Mouse (Mus musculus) urinary bladder, postnatal 25 days (tissue): ENCODE results near the gene Dbr1.
"Not testable (repeated sequence)": the region's sequence is repeated elsewhere in the genome, so short reads cannot be mapped to it uniquely, and the experiment has no call there.

Experiments
- DNase-seq: peaks from one replicate; pipeline ENCODE4 v3.0.0; 2022; ENCODE audit warnings: low spot score

The Dbr1 gene

GRCm38 (mm10) chr9:99575677-99576480, at the start of gene Dbr1:
TSS of gene Dbr1 (plus strand) at chr9:99575799.
- DNase-seq, result peak; percentile 92

GRCm38 (mm10) chr9:99531865-99532264, 43.7 kb upstream of the Dbr1 start:
- DNase-seq, result no peak

- no peak for DNase-seq
Observed at GRCm38 (mm10) chr9:99546259-99546658, 29.3 kb upstream of the Dbr1 start.

DNA sequence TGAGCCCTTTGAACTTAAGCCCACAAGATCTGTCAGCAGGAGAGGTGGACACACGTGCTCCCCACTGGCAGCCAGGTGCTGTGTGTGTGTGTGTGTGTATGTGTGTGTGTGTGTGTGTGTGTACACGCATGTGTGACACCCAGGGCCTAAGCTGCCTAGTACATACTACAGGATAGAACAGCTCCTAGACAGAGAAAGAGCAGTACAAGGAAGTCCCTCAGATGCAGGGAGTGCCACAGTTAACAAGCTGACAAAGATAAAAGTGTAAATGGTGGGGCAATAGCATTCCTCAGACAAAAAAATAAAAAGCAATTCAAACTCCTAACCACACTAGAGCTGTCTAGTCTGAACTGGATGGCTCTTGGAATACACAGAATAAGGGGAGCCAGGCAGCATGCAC, 23.5 kb upstream of the Dbr1 start:
- DNase-seq, result no peak

GRCm38 (mm10) chr9:99553049-99553448, 22.6 kb upstream of the Dbr1 start:
- DNase-seq, result no peak

DNA sequence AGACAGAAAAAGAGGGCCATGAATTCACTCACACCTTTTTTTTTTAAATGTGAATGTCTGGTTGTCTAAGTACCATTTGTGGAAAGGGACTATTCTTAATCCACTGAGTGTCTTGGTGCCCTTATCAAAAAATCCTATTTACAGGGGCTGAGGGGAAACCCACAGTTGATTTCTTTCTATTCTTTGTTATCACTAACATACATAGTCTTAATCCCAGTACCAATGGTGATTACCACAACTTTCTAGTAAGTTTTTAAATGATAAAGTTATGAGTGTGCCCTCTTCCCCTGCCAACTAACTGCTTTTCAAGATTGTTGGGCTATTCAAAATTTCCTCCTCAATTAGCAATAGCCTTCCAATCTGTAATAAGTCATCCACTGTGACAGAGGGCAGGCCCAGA, 21.5 kb upstream of the Dbr1 start:
- no peak for DNase-seq

DNA sequence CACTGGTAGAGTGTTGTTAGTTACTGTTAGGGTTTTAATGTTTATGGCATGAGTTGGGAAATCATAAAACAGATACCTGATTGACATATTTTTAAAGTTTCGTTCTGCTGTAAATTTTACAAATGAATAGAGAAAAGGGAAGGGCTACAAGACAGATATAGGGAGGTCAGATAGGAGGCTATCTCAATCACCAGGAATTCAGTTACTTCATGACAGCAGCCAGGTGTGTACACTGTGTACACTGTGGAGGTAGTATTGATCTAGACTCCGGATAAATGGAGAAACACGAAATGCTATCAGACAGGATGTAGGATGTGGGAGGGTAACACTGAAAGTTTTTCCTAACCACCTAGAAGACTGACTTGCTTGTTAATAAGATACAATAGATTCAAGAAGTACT, 20.3 kb upstream of the Dbr1 start:
- no peak for DNase-seq

GRCm38 (mm10) chr9:99557580-99558300, 17.9 kb upstream of the Dbr1 start:
- DNase-seq, result no peak

DNA sequence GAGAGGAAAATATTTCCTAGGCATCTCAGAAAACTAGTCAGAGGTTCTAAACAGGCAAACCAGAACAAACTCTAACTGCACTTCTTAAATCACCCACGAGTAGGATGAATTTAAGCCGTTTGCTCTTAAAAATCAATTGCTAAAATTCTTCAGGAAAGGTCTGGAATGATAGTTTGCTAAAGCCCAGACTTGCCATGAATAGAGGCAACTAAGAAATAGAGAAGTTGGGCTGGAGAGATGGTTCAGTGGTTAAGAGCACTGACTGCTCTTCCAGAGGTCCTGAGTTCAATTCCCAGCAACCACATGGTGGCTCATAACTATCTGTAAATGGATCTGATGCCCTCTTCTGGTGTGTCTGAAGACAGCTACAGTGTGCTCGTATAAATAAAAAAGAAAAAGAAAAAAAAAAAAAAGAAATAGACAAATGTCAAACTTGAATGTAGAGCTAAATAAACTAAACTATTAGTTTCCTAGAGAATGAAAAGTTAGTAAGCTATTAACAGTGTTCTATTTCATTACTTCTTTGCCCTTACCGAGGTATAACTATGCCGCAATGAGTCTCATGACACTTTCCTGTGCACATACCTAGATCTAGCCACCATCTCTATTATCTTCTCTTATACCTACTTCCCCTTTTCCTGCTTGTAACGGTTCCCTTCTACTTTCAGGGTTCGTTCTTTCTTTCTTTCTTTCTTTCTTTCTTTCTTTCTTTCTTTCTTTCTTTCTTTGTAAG, 16.6 kb upstream of the Dbr1 start:
- no peak for DNase-seq

GRCm38 (mm10) chr9:99559557-99559904, 16.1 kb upstream of the Dbr1 start:
- no peak for DNase-seq

GRCm38 (mm10) chr9:99560389-99560788, 15.2 kb upstream of the Dbr1 start:
- no peak for DNase-seq

- DNase-seq, result peak; percentile 60
Observed at GRCm38 (mm10) chr9:99563714-99564113, 11.9 kb upstream of the Dbr1 start.

- no peak for DNase-seq
Observed at GRCm38 (mm10) chr9:99568023-99568346, 7.6 kb upstream of the Dbr1 start.

DNA sequence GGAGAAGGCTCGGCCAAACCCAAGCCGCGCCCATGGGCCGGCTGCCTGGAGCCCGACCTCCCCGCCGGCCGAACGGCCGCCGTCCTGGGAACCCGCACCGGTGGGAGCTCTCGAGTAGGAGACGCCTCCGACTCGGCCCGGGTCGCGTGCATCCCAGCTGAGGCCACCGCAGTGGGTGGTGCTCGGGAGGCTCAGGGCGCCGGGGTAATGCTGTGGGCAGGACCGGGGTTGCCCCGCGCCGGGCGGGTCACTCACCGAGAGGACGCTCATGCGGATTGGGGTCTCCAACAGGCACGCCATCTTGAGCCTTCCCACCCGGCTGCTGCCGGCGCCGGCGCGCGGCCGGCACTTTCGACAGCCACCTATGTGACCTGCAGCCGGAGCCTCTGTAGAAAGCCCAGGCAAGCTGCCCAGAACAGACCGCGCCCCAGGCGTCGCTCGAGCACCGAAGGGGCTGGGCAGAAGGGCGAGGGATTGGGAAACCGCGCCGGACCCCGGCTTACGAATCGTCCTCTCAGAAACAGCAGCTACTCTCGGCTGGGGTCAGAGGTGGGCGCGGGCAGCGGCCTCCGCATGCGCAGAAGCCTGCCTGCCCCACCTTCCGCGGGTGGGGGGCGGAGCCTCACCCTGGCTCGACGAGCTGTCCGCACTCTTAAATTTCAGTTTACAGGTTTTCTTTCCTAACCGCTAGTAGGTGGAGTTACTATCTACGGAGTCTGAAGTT, 7.1 kb upstream of the Dbr1 start, which contains the start of gene Armc8:
Armc8 (minus strand) TSS at position 553 of the 724 bp plus-strand sequence.
- DNase-seq, result peak; percentile 90

DNA sequence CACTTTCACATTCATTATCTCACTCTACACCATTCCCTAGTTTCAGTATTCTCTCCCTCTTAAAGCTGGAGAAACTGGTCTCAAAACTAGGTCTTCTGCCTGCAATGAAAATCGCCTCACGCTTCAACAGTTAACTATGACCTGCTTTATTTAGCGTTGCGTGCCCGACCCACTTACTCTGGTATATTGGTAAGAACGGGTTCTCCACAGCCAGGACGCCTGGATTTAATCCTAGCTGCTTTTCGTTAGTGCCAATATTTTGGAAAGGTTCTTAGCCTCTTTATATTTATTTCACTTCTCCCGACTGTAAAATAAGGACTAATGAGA, 6.6 kb upstream of the Dbr1 start:
- peak; percentile 7 for DNase-seq

DNA sequence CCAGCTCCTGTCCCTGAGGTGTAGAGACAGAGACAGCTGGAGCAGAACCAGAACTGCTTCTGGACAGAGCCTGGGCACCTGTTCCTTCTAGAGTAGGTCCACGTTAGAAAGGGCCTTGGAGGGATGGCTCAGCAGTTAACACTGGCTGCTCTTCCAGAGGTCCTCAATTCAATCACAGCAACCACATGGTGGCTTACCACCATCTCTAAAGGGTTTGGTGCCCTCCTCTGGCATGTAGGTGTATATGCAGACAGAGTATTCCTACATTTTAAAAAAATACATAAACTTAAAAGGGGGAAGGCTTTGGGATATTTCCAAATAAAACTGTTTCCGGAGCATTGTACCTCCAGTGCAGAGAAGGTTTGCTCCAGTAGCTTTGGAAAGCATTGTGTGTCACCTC, 5.1 kb downstream of the Dbr1 start:
- no peak for DNase-seq

DNA sequence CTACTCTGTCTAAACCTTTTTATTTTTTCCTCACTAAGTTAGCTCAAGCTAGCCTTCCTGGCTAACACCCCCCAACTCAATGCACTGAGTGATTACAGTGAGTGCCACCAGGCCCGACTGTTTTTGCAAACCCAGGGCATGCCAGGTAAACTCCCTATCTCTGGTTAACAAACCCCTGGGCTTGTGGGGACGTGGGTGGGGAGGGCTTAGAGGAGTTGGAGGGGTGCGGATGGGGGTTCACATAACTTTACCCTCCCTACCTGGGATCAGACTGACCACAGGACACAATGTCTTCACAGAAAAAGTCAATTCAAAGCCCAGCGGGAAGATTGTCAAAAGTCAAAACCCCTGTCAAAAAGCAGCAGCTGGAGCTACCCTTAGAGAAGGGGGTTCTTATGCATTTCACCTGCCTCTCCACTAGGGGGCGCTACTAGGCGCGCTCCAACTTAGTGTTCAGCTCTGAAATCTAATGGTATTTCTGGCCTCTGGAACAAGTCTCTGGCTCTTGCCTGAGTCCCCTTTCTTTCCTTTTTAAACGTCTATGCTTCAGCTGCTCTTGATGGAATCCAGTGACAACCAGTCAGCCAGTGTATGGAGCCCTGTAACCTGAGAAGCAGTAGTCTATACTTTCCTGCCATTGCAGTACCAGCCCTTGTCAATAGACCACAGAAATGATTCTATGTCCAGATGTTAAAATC, 12.1 kb downstream of the Dbr1 start:
- peak; percentile 74 for DNase-seq

DNA sequence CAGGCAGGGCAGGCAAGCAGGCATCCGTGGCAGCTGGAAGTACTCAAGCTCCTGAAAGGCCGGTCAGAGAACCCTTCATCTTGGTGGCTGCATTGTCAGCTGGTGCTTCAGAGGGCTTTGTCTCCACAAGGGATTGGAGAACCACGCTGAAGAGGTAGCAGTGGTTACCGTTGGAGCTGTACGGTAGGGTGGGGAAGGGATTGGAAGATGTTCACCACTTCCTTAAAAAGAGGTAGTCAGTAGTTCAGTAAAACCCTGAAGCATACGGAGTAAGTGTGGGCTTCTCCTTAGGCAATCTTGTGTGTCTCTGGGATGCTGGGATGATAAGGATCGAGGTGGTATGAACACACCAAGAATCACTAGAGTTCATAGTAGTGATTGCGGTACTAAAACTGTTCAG, 15.5 kb downstream of the Dbr1 start:
- DNase-seq, result no peak

- not testable (repeated sequence) for DNase-seq
Observed at GRCm38 (mm10) chr9:99599127-99599526, 23.5 kb downstream of the Dbr1 start.

DNA sequence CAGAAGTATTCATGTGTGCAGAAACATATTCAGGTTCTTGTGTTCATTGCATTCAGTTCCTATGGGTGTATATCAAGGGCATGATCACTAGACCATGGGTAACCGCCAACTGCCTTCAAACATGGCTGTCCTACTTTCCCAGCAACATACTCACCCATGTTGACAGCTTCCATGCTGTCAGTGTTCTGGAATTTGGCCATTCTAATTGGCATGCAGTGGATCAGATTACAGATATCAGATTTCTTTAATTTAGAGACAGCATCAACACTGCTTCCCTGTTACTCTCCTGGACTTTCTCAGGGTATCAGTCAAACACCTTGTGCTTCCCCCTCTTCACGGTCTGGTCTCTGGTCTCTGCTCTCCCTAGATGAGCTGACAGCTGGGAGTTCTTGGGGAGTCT, 28.0 kb downstream of the Dbr1 start:
- DNase-seq, result no peak

- no peak for DNase-seq
Observed at GRCm38 (mm10) chr9:99612202-99612601, 36.6 kb downstream of the Dbr1 start, which contains the start of gene A4gnt. TSS of gene A4gnt (plus strand) at chr9:99612502.

DNA sequence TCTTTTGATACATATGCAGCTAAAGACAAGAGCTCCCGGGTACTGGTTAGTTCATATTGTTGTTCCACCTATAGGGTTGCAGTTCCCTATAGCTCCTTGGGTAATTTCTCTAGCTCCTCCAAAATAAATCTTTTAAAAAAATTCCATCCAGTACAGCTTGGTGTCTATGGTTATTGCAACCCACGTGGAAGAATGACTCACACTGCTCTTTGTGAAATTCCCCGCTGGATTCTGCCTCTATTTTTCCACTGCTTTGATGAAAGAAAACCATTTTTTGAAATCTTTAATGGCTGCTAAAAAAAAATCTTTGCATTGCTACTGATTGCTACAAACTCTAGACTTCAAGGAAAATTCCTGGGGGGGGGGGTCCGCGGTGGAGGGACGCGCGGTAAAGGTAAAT, 44.1 kb downstream of the Dbr1 start:
- DNase-seq, result no peak
